Mouse (Mus musculus) gastrocnemius, adult 2 months (tissue): ENCODE data around the gene Ptges. TPM values are rescaled to one million over a fixed set of nuclear protein-coding genes. Genes with fewer than 3 reads are reported as not detected.
A peak's percentile ranks its signal among the peaks of the same experiment; 100 is the strongest.

ENCODE experiments used
- DNase-seq: peaks from one replicate; pipeline ENCODE4 v3.0.0; 2022
- H3K27ac ChIP-seq: fragments of 200-600 bp; 2 replicates; pipeline ENCODE4 v1.8.1; 2022; ENCODE audit warnings: mild to moderate bottlenecking
- H3K4me3 ChIP-seq: fragments of 200-600 bp; 2 replicates; pipeline ENCODE4 v1.8.1; 2022; ENCODE audit warnings: mild to moderate bottlenecking, moderate library complexity
- CTCF ChIP-seq: fragments of 200-600 bp; IDR thresholded peaks from 2 replicates; pipeline ENCODE4 v1.8.1; 2022; ENCODE audit warnings: antibody characterized with exemption, mild to moderate bottlenecking, moderate library complexity
- intact Hi-C: fragments of 180-260 bp; cut with DNase I; formaldehyde crosslinking; loops from one replicate; pipeline ENCODE4 v1.15.1; 2025
- total RNA-seq, 2 experiments: library from RNA; stranded (reverse); gene quantifications; 2 replicates each; pipeline ENCODE4 v1.2.3; 2021

The Ptges gene
- total RNA-seq, 2 experiments from 2014 or later, result 2.9 to 3.7 TPM

DNA sequence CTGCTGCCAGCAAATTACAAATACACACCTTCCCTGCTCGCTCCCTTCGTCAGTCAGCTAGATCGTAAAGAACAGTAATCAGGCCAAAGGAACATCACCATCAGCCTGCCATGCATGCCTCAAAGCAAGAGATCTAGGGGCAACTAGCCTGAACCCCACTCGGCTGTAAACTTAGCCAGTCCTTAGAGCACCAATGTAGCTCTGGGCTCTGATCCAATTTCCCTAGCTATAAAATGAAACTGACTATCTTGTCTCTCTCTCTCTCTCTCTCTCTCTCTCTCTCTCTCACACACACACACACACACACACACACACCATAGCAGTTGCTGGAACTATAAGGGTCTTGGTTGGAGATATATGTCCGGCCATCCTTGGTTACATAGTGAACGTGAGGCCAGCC is 25.4 kb downstream of the Ptges start:
- no peak overlapping the region for H3K27ac ChIP-seq
- TF ChIP-seq CTCF, result no peak
- DNase-seq, result no peak
- no peak overlapping the region for H3K4me3 ChIP-seq
- intact Hi-C loops, result no loop called here

DNA sequence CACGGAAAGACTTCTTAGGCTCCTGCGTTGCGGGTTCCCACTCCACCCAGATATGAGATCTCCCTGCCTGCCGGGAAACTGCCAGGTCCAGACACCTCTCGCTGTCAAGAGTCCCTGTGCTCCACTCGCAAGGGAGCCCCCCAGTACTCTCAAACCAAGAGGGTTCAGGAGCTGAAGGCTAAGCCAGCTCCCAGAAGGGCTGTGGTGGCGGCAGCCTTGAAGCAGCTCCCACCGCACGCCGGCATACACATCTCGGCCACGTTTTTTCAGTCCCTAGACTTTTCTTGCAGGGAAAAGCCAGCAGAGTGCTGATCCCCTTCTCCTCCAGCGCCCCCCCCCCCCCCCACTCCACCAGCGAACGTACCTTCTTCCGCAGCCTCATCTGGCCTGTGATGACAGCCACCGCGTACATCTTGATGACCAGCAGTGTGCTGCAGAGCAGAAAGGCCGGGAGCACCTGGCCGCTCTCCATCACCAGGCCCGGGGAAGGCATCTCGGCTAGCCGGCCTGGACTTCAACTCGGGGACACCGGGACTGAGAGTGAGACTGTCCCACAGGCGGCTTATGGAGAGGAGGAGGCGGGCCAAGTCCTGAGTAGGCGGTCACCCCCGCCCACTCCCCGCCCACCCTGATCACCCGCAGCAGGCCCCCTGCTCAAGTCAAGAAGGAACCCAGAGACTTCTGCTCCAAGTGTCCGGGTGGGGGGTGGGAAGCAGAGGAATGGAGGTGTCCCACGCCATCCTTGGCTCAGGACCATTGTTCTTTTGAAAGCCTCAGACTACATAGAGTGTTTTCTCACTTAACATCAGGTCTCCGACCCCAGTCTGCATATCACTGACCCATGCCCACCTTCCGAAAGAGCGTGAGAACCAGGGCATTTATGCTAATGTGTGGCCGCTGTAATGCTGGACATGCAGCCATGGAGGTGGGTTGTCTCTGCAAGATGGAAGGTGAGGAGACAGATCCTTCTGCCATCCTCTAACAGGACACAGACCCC is 26.6 kb downstream of the Ptges start:
- peak; percentile 55 for DNase-seq
- intact Hi-C loops, result no loop called here
- Histone ChIP-seq H3K27ac (peak overlapping the region; percentile 66), H3K4me3 (peak overlapping the region; percentile 67)
- TF ChIP-seq CTCF, result no peak

DNA sequence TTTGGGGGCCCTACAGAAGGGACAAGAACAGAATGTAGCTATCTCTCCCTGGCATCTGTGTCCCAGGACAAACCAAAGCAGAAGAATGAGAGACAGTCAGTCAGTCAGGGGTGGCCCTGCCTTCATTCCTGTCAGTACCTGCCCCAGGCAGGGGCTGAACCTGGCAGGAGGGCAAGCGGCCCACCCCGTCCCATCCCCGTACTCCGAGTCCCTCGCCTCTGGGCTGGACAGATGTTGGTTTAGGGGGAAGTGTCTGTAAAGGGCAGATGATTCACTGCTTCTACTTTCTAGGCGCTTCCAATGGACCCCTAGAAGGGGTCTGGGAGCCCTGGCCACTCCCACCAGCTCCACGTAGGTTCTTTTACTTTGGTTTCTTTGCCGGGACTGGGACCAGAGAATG is 27.4 kb downstream of the Ptges start:
- Histone ChIP-seq H3K27ac (peak overlapping the region; percentile 66), H3K4me3 (peak overlapping the region; percentile 67)
- TF ChIP-seq CTCF, result no peak
- intact Hi-C loops, result no loop called here
- DNase-seq, result no peak

DNA sequence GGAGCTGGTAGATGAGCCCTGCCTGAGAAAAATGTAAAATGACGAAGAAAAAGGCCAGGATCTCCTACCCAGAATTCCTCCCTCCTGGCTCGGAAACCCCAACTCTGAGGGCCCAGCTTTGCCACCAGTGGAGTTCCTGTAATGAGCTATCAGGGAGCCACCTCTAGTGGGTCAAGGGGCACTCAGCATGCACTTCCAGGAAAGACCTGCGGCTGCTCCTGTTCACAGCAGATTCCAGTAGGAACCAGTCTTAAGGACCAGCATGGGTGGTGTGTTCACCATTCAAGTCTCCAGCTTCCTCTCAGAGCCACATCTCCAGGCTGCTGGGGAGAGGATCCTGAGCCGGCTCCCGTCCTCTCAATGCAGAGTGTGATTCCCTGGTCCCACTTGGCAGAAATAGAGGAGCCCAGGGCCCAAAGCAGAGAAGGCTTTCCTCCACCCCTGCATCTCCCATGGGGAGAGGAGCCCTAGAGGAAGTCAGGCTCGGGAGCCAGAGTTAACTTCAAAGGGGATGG is 28.0 kb downstream of the Ptges start:
- DNase-seq, result no peak
- H3K4me3 ChIP-seq, result peak overlapping the region; percentile 67

DNA sequence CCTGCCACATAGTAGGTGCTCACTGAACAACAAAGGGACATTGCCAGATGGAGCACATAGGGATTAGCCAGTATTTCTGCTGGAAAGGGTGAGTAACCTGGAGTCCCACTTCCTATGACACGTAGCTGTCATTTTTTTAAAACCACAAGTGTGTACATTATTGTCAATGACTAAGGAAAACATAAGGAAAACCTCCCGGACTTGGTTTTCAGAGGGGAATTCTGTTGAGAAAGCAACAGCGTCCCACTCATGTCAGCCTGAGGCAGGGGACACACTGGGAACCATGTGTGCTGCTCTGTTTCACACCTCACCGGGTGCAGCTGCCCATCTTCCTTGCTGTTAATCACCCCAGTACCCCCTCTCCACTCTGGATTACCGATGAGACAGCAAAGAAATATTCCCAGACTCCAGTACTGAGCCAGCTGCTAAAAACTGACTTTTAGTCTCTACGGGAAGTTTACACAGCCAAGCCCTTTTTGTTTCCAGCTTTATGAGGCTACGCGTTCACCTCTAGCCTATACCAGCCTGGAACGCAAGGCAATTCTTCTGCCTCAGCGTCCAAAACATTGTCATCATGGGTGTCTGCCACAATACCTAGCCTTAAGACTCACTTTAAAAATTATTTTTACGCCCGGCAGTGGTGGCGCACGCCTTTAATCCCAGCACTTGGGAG is 30.1 kb downstream of the Ptges start:
- no peak for DNase-seq
- H3K27ac ChIP-seq, result no peak overlapping the region
- TF ChIP-seq CTCF, result no peak
- H3K4me3 ChIP-seq, result no peak overlapping the region
- intact Hi-C loops, result no loop called here

More for the DNA sequence above, 28.0 kb downstream of the Ptges start:
- intact Hi-C loops, result no loop called here
- peak overlapping the region; percentile 66 for H3K27ac ChIP-seq
- no peak for TF ChIP-seq CTCF

DNA sequence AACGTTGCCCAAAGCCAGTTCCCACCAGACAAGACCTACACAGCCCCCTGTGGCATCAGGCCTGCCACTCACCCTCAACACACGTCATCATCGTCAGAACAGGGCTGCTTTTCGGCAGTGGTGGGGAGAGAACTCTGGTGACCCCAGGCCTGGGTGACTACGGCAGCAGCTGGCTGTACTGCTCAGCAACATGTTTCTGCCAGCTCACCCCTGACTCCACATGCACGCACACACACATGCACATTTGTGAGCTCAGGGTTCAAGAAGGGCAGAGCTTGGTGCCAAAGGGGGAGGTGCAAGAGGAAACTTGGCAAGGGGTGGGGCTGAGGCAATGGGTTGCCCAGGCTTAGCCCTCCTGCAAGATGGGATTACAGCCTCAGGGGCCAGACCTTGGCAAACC is 32.4 kb downstream of the Ptges start:
- no peak for TF ChIP-seq CTCF
- intact Hi-C loops, result no loop called here
- no peak for DNase-seq
- H3K4me3 ChIP-seq, result no peak overlapping the region
- no peak overlapping the region for H3K27ac ChIP-seq

DNA sequence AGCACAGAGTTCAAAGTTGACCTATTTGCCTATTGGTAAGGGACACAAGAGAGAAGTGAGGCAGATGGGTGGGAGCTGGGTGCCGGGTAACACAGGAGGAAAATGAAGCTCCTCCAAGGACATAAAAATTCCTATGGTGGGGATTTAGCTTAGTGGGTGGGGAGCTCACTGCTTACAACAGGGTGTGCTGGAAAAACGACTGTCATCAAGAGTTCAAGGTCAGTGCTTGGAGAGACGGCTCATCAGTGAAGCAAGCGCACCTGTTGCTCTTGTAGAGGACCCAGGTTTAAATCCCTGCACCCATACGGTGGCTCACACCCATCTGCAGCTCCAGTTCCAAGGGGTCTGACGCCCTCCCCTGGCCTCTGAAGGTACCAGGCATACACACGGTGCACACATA is 35.7 kb downstream of the Ptges start:
- no peak for TF ChIP-seq CTCF
- intact Hi-C loops, result no loop called here
- no peak for DNase-seq
- Histone ChIP-seq H3K4me3 (no peak overlapping the region), H3K27ac (no peak overlapping the region)

DNA sequence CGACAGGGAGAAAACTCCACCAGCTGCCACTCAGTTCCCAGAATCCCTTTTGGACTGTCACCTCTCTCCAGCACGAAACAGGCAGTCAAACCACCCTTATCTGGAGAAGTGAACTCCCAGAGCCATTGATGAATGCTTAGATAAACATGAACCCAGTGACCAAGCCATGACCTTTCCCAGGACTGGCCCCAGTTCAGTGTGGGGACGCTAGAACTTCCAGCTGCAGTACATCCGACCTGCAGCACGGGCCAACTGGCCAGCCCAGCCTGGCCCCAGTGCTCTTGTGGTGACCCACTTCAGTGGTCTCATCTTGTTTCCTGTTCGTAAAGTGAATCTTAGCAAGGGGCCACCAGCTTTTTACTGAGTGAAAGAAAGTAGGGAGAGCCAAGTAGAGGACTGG is 36.3 kb downstream of the Ptges start:
- H3K27ac ChIP-seq, result peak overlapping the region; percentile 48; the same call in 1 of the 2 replicates
- peak; percentile 70 for DNase-seq
- H3K4me3 ChIP-seq, result no peak overlapping the region
- no peak for TF ChIP-seq CTCF
- intact Hi-C loops, result no loop called here

DNA sequence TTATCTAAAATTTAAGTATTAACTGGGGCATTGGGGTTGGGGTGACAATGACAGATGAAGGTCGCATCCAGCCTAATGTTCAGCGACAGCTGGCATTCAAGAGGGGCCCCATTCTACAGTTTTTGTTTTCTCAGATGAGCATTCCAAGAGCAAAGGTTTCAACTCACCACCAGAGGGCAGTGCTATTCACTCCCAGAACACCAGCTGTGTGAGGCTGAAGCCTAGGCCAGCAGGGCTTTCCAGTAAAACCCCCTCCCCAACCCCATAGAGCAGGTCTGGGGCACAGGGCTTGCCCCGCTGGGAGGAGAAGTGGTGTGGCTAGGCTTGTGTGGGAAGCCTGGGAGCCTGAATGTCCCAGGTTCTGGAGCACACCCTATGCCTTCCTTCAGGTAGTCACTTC is 38.7 kb downstream of the Ptges start:
- DNase-seq, result peak; percentile 53
- intact Hi-C loops, result no loop called here
- no peak overlapping the region for H3K27ac ChIP-seq
- H3K4me3 ChIP-seq, result no peak overlapping the region
- TF ChIP-seq CTCF, result peak; percentile 84

DNA sequence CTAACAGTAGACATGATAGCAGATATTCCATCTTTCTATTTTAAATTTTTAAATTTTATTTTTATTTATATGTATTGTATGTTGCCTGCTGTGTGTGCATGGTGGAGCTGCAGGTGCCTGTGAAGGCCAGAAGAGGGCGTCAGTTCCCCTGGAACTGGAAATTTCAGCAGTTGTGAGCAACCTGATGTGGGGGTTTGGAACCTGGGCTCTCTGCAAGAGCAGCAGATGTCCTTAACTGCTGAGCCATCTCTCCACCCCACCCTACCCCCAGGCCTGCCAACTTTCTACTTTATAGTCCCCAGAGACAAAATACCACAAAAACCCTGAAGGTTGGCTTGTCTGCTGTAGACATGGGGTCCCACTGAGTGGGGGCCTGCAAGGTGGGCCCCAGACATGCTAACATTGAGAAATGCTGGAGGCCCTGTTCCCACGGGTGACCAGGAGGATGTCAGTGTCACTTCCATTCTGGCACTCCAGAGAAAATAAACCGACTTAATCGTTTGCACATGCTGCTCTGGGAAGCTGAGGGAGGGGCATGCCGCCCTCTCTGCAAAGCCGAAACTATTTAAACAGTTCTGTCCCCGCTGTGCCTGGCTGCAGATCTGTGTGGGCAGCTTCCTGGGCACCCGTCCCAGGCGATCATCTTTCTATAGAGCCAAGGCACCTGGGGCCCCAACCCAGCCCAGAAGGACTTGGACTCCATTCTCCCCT is 44.1 kb downstream of the Ptges start:
- H3K27ac ChIP-seq, result peak overlapping the region; percentile 69
- intact Hi-C loops, result no loop called here
- peak overlapping the region; percentile 27 for H3K4me3 ChIP-seq
- DNase-seq, result peak; percentile 82
- TF ChIP-seq CTCF, result peak; percentile 43

DNA sequence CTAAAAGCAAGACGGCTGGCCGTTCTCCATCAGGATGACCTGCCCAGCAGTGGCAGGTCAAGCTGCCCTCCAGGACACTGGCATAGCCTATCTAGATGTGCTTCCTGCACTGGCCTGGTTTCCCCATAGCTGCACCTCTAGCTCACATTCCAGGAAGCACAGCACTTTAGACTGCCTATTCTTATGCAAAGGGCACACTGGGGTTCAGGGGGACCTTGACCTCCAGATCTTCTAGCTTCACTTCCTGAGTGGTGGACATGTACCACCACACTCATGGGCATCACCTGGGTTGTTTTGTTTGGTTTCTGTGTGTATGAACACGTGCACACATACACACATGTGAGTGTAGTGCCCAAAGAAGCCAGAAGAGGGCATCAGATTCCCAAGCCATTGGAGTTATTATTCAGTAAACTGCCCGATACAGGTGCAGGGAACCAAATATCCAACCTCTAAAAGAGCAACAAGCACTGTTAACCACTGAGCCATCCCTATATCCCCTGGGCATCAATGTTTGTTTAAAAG is 44.8 kb downstream of the Ptges start:
- no peak for TF ChIP-seq CTCF
- Histone ChIP-seq H3K4me3 (no peak overlapping the region), H3K27ac (peak overlapping the region; percentile 69)
- DNase-seq, result no peak
- intact Hi-C loops, result no loop called here

DNA sequence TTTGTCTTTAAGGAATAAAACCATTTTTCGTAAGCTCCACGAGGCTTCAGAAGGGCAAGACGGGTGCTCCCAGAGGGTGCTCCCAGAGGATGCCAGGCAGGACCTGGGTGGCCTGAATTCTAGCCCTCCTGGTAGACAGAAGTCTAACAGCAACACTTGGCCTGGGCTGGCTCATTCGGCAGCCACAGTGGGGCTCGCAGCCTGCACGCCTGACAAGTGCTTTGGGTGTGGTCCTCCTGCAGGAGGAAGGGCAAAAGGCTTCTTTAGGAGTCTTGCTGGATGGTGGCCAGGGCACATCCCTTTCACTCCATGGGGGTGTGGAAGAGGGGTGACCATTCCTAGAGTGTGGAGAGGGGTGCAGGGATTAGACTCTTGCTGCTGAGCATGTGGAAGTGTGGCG is 48.4 kb downstream of the Ptges start:
- Histone ChIP-seq H3K4me3 (no peak overlapping the region), H3K27ac (no peak overlapping the region)
- TF ChIP-seq CTCF, result no peak
- DNase-seq, result no peak
- intact Hi-C loops, result no loop called here
